Mouse (Mus musculus) granulocyte monocyte progenitor cell, adult 5-6 weeks (primary cell): ENCODE measurements around the gene Sox5. TPM values are rescaled to one million over a fixed set of nuclear protein-coding genes. Genes with fewer than 3 reads are reported as not detected.

Source experiments
- ATAC-seq: replicated peaks from 2 replicates; pipeline ENCODE4 v1.8.0; 2016; ENCODE audit warnings: mild to moderate bottlenecking, moderate TSS enrichment, inconsistent platforms; ENCODE audit not compliant: poor library complexity, severe bottlenecking
- total RNA-seq, 2 experiments: library from RNA; stranded (forward) in 1 of 2; stranded (reverse) in 1 of 2; fragments of 200-712, 200-1000 nt in 1 of 2; fragments of >200 nt in 1 of 2; fragmentation: Nextera tagmentation in 1 of 2; gene quantifications; 2 replicates each; pipeline ENCODE4 v1.2.3; 2014 to 2017

Gene Sox5
- total RNA-seq, 2 experiments from 2014 or later, result not detected

DNA sequence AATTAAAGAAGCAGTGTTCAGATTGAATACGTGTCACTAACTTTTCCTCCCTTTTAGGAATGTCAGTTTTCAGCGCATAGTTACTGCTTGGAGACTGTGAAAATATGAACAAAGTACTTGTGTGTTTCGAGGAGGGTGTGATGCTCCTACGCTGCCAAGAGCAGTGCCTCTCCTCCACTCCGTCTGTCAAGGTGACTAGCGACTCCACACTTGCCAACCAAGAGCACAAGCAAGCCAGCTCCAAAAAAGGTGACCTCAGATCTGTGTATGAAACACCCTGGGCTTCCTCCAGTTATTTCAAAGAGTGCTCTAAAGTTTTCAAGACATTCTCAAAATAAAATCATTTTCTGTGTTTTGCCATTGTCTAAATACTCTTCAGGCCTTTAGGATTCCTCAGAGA lies 271.6 kb downstream of the Sox5 start:
- no peak for ATAC-seq

- no peak for ATAC-seq
These were observed 277.6 kb downstream of the Sox5 start for GRCm38 (mm10) chr6:144504197-144504551.

DNA sequence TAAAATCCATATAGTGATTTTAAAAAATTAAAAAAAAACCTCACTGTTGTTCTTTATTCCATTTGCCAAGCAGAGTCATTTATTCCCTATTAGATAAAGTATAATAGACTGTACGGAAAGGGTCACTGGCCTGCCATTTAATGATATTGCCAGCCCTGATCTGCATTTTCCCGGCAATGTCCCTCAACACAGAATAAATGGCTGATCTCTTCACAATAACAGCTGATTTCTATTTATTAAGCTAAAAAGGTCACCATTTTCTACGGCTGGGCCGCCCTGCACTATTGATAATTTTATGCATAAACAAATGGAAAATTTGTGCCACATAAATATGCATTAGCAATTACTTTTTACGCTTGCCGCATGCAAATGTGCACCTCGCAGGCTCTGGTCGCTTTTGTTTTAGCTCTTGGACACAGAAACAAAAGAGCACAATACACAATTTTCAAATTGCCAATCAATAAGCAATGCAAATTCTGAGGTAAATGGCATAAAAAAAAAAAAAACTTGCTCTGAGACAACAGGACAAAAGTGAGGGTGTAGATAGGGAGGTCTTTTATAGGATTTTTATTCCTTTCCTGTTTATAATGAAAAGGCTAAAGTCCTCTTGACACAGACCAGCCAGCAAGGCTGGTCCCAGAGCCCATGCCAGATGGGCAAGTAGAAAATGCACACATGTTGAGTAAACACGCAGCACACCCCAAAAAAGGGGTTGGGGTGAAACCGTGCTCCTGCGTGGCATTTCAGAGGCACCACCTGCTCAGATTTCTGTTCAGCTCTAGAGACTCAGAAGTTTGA lies 278.2 kb downstream of the Sox5 start:
- ATAC-seq, result no peak

- ATAC-seq, result no peak
These were observed 280.3 kb downstream of the Sox5 start for GRCm38 (mm10) chr6:144501439-144501838.

DNA sequence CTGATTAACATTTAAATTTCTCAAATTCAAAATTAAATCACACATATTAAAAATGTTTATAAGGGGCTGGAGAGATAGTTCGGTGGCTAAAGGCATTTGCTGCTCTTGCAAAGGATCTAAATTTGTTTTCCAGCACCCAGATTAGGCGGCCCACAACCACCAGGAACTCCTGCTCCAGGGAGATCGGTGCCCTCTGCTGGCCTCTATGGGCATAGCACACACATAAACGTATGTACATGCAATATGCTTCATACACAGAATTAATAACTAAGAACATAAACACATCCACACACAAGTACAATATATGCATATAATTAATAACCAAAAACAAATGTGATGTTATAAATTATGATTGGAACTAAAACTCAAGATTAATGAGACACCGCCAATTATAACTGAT lies 283.6 kb downstream of the Sox5 start:
- ATAC-seq, result peak; percentile 46; the same call in 1 of the 2 replicates

DNA sequence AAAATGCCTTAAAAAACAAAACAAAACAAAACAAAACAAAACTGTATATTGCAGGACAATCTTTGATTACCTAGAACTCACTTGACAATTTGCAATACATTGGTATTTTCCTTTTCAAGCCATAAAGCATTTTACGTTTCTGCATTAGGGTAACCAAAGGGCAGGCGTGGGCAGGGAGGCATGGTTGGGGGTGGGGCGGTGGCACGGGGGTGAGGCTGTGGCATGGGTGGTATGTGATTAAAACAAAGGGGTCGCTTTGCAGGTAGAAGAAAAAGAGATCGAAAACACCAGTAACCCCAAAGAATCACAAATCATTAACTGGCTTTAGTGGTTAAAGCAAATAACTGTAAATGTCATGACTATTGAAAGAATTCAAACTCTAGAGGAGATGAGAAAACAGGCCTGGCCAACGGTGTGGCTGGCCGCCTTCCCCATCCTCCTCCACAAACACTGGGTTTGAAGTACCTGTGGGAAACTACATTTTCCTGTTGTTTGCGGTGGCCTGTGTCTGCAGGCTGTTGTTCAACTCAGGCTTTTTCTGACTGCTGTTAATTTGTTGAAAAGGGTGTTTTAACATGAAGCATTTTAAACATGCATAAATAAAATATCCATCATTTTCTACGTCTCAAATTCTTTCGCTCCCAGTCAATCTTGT lies 289.9 kb downstream of the Sox5 start:
- ATAC-seq, result no peak

GRCm38 (mm10) chr6:144490896-144491295 lies 290.9 kb downstream of the Sox5 start:
- ATAC-seq, result no peak

DNA sequence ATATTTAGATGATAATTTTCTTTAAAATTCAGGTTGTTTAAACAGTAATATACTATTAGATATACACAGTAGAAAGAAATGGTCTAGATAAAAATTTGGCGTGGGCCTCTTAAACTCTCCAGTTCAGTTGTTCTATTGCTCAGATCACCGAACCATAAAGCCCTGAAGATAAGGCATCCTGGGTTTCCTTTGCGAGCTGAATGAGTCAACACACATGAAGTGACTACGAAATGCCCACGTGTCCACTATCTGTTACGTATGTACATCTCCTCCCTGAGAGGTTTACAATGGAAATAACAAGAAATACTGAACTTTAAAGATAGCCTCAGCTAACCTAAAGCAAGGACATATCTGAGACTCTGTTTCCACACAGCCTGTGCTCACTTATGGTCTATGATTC lies 296.2 kb downstream of the Sox5 start:
- ATAC-seq, result no peak

- 0 out of 2 replicates have a peak, but pooled peaks have one; percentile 30 for ATAC-seq
These were observed 298.6 kb downstream of the Sox5 start for GRCm38 (mm10) chr6:144483166-144483565.

DNA sequence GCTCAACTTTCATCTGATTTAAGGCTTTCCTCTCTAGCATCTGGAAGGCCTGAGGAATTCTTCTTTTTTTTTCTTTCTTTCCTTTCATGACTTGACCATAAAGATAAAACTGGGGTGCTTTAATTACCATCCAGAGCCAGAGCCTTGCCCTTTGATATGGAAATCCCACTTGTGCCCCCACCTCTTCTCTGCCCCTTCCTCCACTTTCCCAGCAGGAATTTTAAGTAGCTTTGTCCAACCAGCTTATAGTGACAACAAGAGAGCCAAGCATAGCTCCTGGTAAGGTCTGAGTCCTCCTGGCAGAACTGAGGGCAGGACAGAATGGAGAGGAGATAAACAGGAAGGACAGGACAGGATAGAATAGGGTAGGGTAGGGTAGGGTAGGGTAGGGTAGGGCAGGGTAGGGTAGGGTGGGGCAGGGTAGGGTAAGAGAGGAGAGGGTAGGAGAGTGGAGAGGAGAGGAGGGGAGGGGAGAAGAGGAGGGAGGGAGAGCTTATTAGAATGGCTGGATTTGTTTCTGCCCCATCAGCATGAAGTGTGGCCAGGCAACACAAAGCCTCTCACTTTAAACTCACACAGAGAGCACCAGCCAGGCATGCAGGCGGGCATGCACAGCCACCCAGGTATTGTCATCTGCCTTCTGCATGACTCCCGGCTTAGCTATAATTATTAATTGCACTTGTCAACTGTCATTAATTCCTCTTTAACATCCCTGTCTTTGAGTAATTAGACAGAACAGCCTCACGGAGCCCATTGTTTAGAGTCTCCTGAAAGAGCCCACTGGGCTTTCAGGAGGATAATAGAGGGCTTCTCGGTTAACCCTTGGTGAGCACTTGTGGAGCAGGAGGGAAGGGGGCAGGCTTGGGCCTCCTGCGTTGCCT lies 300.9 kb downstream of the Sox5 start:
- no peak for ATAC-seq

DNA sequence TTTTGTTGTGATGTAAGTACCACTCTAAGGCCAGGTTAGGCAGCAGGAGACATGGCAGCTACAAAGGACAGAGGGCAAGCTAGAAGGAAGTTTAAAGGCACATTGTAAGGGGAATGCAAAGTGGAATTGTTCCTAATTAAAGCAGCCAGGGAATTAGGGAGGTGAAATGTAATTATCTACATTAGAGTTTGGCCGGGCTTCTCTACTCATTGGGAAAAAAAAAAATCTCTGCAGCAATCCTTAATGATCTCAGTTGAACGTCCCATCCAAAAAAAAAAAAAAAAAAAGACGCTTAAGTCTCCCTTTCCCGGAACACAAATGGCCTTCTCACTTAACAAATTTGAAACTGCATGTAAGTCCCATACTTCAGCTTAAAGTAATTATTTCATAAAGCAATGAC lies 301.9 kb downstream of the Sox5 start:
- no peak for ATAC-seq

- no peak for ATAC-seq
These were observed 304.3 kb downstream of the Sox5 start for GRCm38 (mm10) chr6:144477287-144478064.

DNA sequence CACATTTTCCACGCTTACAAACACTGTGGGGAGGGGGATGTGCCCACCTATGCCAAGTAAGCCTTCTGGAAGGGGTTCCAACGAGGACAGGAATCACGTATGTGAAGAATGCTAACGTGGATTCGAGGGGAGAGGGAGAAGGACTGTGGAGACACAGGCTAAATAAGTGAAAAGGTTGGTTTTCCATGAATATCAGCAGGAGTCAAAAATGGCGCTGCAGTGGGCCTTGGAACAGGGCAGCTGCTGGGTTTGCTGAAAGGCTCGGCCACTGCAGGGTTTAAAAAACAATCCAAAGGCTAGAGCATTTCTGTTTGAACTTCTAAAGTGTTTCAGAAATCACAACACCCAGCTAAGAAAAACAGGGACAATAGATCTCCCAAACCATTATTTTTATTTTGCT lies 308.3 kb downstream of the Sox5 start:
- no peak for ATAC-seq

- ATAC-seq, result peak; percentile 44
These were observed 309.5 kb downstream of the Sox5 start for GRCm38 (mm10) chr6:144472089-144472900.

- ATAC-seq, result no peak
These were observed 315.1 kb downstream of the Sox5 start for GRCm38 (mm10) chr6:144466711-144467110.

GRCm38 (mm10) chr6:144463691-144464090 lies 318.1 kb downstream of the Sox5 start:
- ATAC-seq, result peak; percentile 36; the same call in 1 of the 2 replicates

- peak; percentile 91 for ATAC-seq
These were observed 318.5 kb downstream of the Sox5 start for GRCm38 (mm10) chr6:144463274-144463673.

DNA sequence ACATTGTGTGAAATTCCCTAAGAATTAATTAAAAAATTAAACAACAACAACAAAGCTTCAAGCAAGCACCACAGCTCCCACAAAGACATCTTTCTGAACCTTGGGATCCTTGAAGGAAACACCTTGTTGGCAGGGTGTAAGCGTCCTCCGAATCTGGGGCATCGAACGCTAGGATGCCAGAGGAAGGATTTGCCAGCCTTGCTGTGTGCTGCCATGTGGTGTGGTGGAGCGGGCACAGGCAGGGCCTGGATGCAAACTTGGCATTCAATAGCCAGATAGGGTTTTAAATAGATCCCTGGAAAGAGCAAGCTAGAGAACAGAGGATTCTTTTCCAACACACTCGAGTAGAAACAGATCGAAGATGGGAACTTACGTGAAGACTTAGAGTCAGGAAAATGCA lies 322.3 kb downstream of the Sox5 start:
- ATAC-seq, result no peak

- ATAC-seq, result peak; percentile 80
These were observed 324.3 kb downstream of the Sox5 start for GRCm38 (mm10) chr6:144457500-144457899.
